Mouse (Mus musculus) kidney, adult 2 months (tissue): ENCODE data around the gene Pkp4. TPM values are rescaled to one million over a fixed set of nuclear protein-coding genes. Genes with fewer than 3 reads are reported as not detected.

Experiments used
- DNase-seq: peaks from one replicate; pipeline ENCODE4 v3.0.0; 2021
- H3K27ac ChIP-seq: fragments of 200-500 bp; 2 replicates; pipeline ENCODE4 v1.5.1; 2012; ENCODE audit warnings: low read depth, low read length, control low read depth, inconsistent platforms; ENCODE audit not compliant: insufficient read depth
- H3K27me3 ChIP-seq: fragments of 200-500 bp; replicated peaks from 2 replicates; pipeline ENCODE4 v1.6.1; 2012; ENCODE audit warnings: mild to moderate bottlenecking, moderate library complexity, low read length, inconsistent platforms; ENCODE audit not compliant: control insufficient read depth, insufficient read depth
- H3K36me3 ChIP-seq: fragments of 200-500 bp; 2 replicates; pipeline ENCODE4 v1.6.1; 2012; ENCODE audit warnings: mild to moderate bottlenecking, moderate library complexity, low read length, inconsistent platforms; ENCODE audit not compliant: control insufficient read depth, insufficient read depth
- H3K4me1 ChIP-seq: fragments of 200-500 bp; 2 replicates; pipeline ENCODE4 v1.6.1; 2011; ENCODE audit warnings: low read length; ENCODE audit not compliant: control insufficient read depth, insufficient read depth
- H3K4me3 ChIP-seq: fragments of 200-500 bp; 2 replicates; pipeline ENCODE4 v1.5.1; 2011; ENCODE audit warnings: mild to moderate bottlenecking, low read depth, low read length, control low read depth; ENCODE audit not compliant: insufficient read depth
- CTCF ChIP-seq: fragments of 200-500 bp; conservative IDR thresholded peaks from 2 replicates; pipeline ENCODE4 v1.5.1; 2011; ENCODE audit warnings: low read depth, mild to moderate bottlenecking, control low read depth, low read length, moderate library complexity, mixed read lengths; ENCODE audit not compliant: insufficient read depth, insufficient read length
- POLR2A ChIP-seq: fragments of 200-500 bp; IDR thresholded peaks from one replicate; pipeline ENCODE4 v1.6.1; 2011; ENCODE audit warnings: low read depth, low read length, control low read depth
- whole genome bisulfite sequencing: fragments of 180-500 bp; shearing (Covaris S2); methylation state at CpG from one replicate; pipeline ENCODE4 v1.1.7; 2018; 5-methylcytosine and 5-hydroxymethylcytosine counted together
- polyA plus RNA-seq: library from polyadenylated mRNA; depleted of rRNA; stranded (reverse); fragments of >200 nt; gene quantifications from 2 replicates; pipeline ENCODE4 v1.2.3, GENCODE M21; 2012

Pkp4 gene
- polyA plus RNA-seq, 1 experiment: 211 TPM

- peak; percentile 89 for DNase-seq
- no peak for TF ChIP-seq CTCF
- no peak for TF ChIP-seq POLR2A
Measured at GRCm38 (mm10) chr2:59286247-59286646, 125.6 kb downstream of the Pkp4 start.

GRCm38 (mm10) chr2:59287630-59288029, 127.0 kb downstream of the Pkp4 start:
- WGBS: 66% methylated on average over 8 of the region's 8 CpGs
- Histone ChIP-seq H3K4me1 (peaks cover 13% of the 10 kb centered on the region; the same call in 1 of the 2 replicates), H3K27ac (no peak overlapping the region), H3K4me3 (no peak overlapping the region), H3K27me3 (no peaks in the 10 kb centered on the region), H3K36me3 (no peaks in the 10 kb centered on the region)
- no peak for DNase-seq
- TF ChIP-seq POLR2A: no peak
- no peak for TF ChIP-seq CTCF

More at GRCm38 (mm10) chr2:59286247-59286646, 125.6 kb downstream of the Pkp4 start:
- Histone ChIP-seq H3K4me1 (peaks cover 13% of the 10 kb centered on the region; the same call in 1 of the 2 replicates), H3K27me3 (no peaks in the 10 kb centered on the region), H3K4me3 (no peak overlapping the region), H3K36me3 (no peaks in the 10 kb centered on the region), H3K27ac (no peak overlapping the region)
- 23% methylated on average over 9 of the region's 9 CpGs for WGBS

- Histone ChIP-seq H3K36me3 (no peaks in the 10 kb centered on the region), H3K27me3 (no peaks in the 10 kb centered on the region), H3K27ac (no peak overlapping the region), H3K4me3 (no peak overlapping the region), H3K4me1 (peaks cover 11% of the 10 kb centered on the region; the same call in 1 of the 2 replicates)
- TF ChIP-seq POLR2A: no peak
- TF ChIP-seq CTCF: no peak
- DNase-seq: no peak
- 79% methylated on average over 2 of the region's 2 CpGs for WGBS
Measured at GRCm38 (mm10) chr2:59289411-59289810, 128.8 kb downstream of the Pkp4 start.

- DNase-seq: no peak
- TF ChIP-seq CTCF (no peak), POLR2A (no peak)
- H3K36me3 ChIP-seq: no peaks in the 10 kb centered on the region
- 65% methylated on average over 3 of the region's 3 CpGs for WGBS
- no peaks in the 10 kb centered on the region for H3K27me3 ChIP-seq
- H3K27ac ChIP-seq: no peak overlapping the region
- peaks cover 2% of the 10 kb centered on the region; the same call in 1 of the 2 replicates for H3K4me1 ChIP-seq
- no peak overlapping the region for H3K4me3 ChIP-seq
Measured at GRCm38 (mm10) chr2:59290391-59290790, 129.7 kb downstream of the Pkp4 start.

GRCm38 (mm10) chr2:59299831-59300230, 139.2 kb downstream of the Pkp4 start:
- H3K27me3 ChIP-seq: no peaks in the 10 kb centered on the region
- no peaks in the 10 kb centered on the region for H3K36me3 ChIP-seq
- H3K27ac ChIP-seq: no peak overlapping the region
- H3K4me3 ChIP-seq: no peak overlapping the region
- DNase-seq: no peak
- no peaks in the 10 kb centered on the region for H3K4me1 ChIP-seq
- TF ChIP-seq CTCF (no peak), POLR2A (no peak)
- WGBS: 78% methylated on average over 3 of the region's 3 CpGs

GRCm38 (mm10) chr2:59301671-59302070, 141.0 kb downstream of the Pkp4 start:
- DNase-seq: no peak
- no peak overlapping the region for H3K4me3 ChIP-seq
- no peaks in the 10 kb centered on the region for H3K4me1 ChIP-seq
- no peaks in the 10 kb centered on the region for H3K27me3 ChIP-seq
- no peak for TF ChIP-seq CTCF
- WGBS: 54% methylated on average over 12 of the region's 12 CpGs
- no peak overlapping the region for H3K27ac ChIP-seq
- peaks cover 2% of the 10 kb centered on the region; the same call in 1 of the 2 replicates for H3K36me3 ChIP-seq

GRCm38 (mm10) chr2:59302430-59302829, 141.8 kb downstream of the Pkp4 start:
- Histone ChIP-seq H3K36me3 (peaks cover 2% of the 10 kb centered on the region; the same call in 1 of the 2 replicates), H3K4me3 (no peak overlapping the region), H3K4me1 (no peaks in the 10 kb centered on the region), H3K27me3 (no peaks in the 10 kb centered on the region), H3K27ac (no peak overlapping the region)
- 80% methylated on average over 6 of the region's 6 CpGs for WGBS
- DNase-seq: no peak
- TF ChIP-seq CTCF: no peak
- no peak for TF ChIP-seq POLR2A

- DNase-seq: no peak
- WGBS: 92% methylated on average over 12 of the region's 12 CpGs
- H3K27ac ChIP-seq: no peak overlapping the region
- TF ChIP-seq CTCF (no peak), POLR2A (no peak)
- H3K4me3 ChIP-seq: no peak overlapping the region
- H3K4me1 ChIP-seq: no peaks in the 10 kb centered on the region
- peaks cover 2% of the 10 kb centered on the region; the same call in 1 of the 2 replicates for H3K36me3 ChIP-seq
- H3K27me3 ChIP-seq: no peaks in the 10 kb centered on the region
Measured at GRCm38 (mm10) chr2:59303530-59304063, 142.9 kb downstream of the Pkp4 start.
